Mouse (Mus musculus): ENCODE data around the gene Tango2. TPM values are rescaled to one million over a fixed set of nuclear protein-coding genes. Genes with fewer than 3 reads are reported as not detected.

Tango2 gene
- polyA plus RNA-seq, 1 experiment: 43.0 TPM

GRCm38 (mm10) chr16:18253866-18254265, 94.0 kb downstream of the Tango2 start:
- DNase-seq (ENCODE audit: low spot score): no peak

GRCm38 (mm10) chr16:18252736-18253135, 95.2 kb downstream of the Tango2 start:
- DNase-seq (ENCODE audit: low spot score): no peak

GRCm38 (mm10) chr16:18250828-18251790, 96.8 kb downstream of the Tango2 start:
- DNase-seq (ENCODE audit: low spot score): no peak

Other genes with a start within 250 kb of the Tango2 start
- gene Rtn4r, start 220.5 kb downstream of the Tango2 start, polyA plus RNA-seq (2012; rRNA removed): 4.3 and 4.9 TPM in 2 replicates
- gene Ccdc188, start 130.2 kb downstream of the Tango2 start, polyA plus RNA-seq (2012; rRNA removed): not detected in 2 replicates
- 27.3 and 35.1 TPM in 2 replicates for gene Zdhhc8, start 113.0 kb downstream of the Tango2 start, polyA plus RNA-seq (2012; rRNA removed)
- gene Trmt2a, start 99.4 kb downstream of the Tango2 start, polyA plus RNA-seq (2012; rRNA removed): 55.6 and 56.7 TPM in 2 replicates
- 88.4 and 90.6 TPM in 2 replicates for gene Ranbp1, start 99.4 kb downstream of the Tango2 start, polyA plus RNA-seq (2012; rRNA removed)
- gene Gm49776, start 89.8 kb downstream of the Tango2 start, polyA plus RNA-seq (2012; rRNA removed): not detected in 2 replicates
- gene Dgcr8, start 58.9 kb downstream of the Tango2 start, polyA plus RNA-seq (2012; rRNA removed): 24.7 and 25.8 TPM in 2 replicates
- gene Arvcf, start 79 bp upstream of the Tango2 start, polyA plus RNA-seq (2012; rRNA removed): 15.6 and 17.3 TPM in 2 replicates
- 16.5 and 21.5 TPM in 2 replicates for gene Txnrd2, start 78.3 kb upstream of the Tango2 start, polyA plus RNA-seq (2012; rRNA removed)
- gene Comt, start 78.7 kb upstream of the Tango2 start, polyA plus RNA-seq (2012; rRNA removed): 169 and 205 TPM in 2 replicates
- 7.9 and 8.4 TPM in 2 replicates for gene Gnb1l, start 150.6 kb upstream of the Tango2 start, polyA plus RNA-seq (2012; rRNA removed)
- gene Rtl10, start 150.8 kb upstream of the Tango2 start, polyA plus RNA-seq (2012; rRNA removed): 4.4 and 5.6 TPM in 2 replicates
- 2.0 and 4.1 TPM in 2 replicates for gene Tbx1, start 242.6 kb upstream of the Tango2 start, polyA plus RNA-seq (2012; rRNA removed)

All from urinary bladder, adult 2 months (tissue).